Mouse (Mus musculus) thymus, adult 2 months (tissue): ENCODE measurements around the gene Ncoa7.

ENCODE experiments used
- CTCF ChIP-seq: fragments of 200-500 bp; IDR thresholded peaks from 2 replicates; pipeline ENCODE4 v1.5.1; 2012; ENCODE audit warnings: mild to moderate bottlenecking, control low read depth, low read length, moderate library complexity, borderline replicate concordance; ENCODE audit not compliant: control insufficient read depth, poor library complexity, insufficient read depth; ENCODE audit errors: extremely low read depth
- POLR2A ChIP-seq: fragments of 200-500 bp; IDR thresholded peaks from 2 replicates; pipeline ENCODE4 v1.6.1; 2012; ENCODE audit warnings: mild to moderate bottlenecking, low read length, control low read depth, moderate library complexity; ENCODE audit not compliant: control insufficient read depth, poor library complexity, insufficient read depth; ENCODE audit errors: extremely low read depth

DNA sequence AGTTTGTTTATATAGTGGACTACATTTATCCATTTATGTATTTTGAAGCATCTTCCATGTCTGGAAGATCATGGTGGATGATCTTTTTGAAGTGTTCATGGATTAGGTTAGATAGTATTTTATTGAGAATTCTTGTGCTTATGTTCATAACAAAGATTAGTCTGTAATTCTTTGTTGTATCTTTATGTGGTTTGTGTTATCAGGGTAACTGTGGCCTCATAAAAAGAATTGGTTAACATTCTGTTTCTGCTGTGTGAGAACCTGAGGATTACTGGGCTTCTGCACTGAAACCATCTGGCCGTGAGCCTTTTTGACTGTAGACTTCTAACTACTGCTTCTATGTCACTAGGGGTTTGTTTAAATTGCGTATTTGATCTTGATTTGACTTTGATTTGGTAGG lies 136.5 kb downstream of the Ncoa7 start:
- no peak for TF ChIP-seq POLR2A
- no peak for TF ChIP-seq CTCF
